Mouse (Mus musculus): ENCODE results near the gene Dnah2. TPM values are rescaled to one million over a fixed set of nuclear protein-coding genes. Genes with fewer than 3 reads are reported as not detected.

Dnah2 gene
- polyA plus RNA-seq, 1 experiment from 2014 or later, result 0.17 TPM

GRCm38 (mm10) chr11:69411538-69412203 lies 137.2 kb downstream of the Dnah2 start:
- Histone ChIP-seq H3K36me3 (ENCODE audit: control insufficient read depth, insufficient read depth) (peaks cover 16% of the 10 kb centered on the region), H3K9me3 (replicated peaks; ENCODE audit: control insufficient read depth, low read length) (no peaks in the 10 kb centered on the region), H3K27ac (ENCODE audit: low read length) (peak overlapping the region; percentile 98), H3K4me3 (ENCODE audit: low read length) (peak overlapping the region; percentile 68), H3K27me3 (ENCODE audit: control insufficient read depth, insufficient read depth, low read length) (no peaks in the 10 kb centered on the region), H3K4me2 (ENCODE audit: low read depth, low read length) (peak overlapping the region; percentile 98), H3K9ac (ENCODE audit: low read length) (peak overlapping the region; percentile 91), H3K4me1 (ENCODE audit: control insufficient read depth, insufficient read depth, low read length) (peaks cover 45% of the 10 kb centered on the region)
- under 1% methylated on average over 39 of the region's 39 CpGs for WGBS
- peak; percentile 15 for ATAC-seq (replicated peaks; ENCODE audit: extremely low read depth, insufficient read depth, low FRiP score)

GRCm38 (mm10) chr11:69411073-69411535 lies 137.8 kb downstream of the Dnah2 start:
- H3K4me3 ChIP-seq (ENCODE audit: low read length), result peak overlapping the region; percentile 68
- peak overlapping the region; percentile 98 for H3K4me2 ChIP-seq (ENCODE audit: low read depth, low read length)
- H3K36me3 ChIP-seq (ENCODE audit: control insufficient read depth, insufficient read depth), result peaks cover 21% of the 10 kb centered on the region
- H3K9ac ChIP-seq (ENCODE audit: low read length), result peak overlapping the region; percentile 91
- WGBS, result under 1% methylated on average over 26 of the region's 26 CpGs
- ATAC-seq (replicated peaks; ENCODE audit: extremely low read depth, insufficient read depth, low FRiP score), result peak; percentile 63
- no peaks in the 10 kb centered on the region for H3K9me3 ChIP-seq (replicated peaks; ENCODE audit: control insufficient read depth, low read length)
- H3K27me3 ChIP-seq (ENCODE audit: control insufficient read depth, insufficient read depth, low read length), result no peaks in the 10 kb centered on the region
- H3K4me1 ChIP-seq (ENCODE audit: control insufficient read depth, insufficient read depth, low read length), result peaks cover 42% of the 10 kb centered on the region
- H3K27ac ChIP-seq (ENCODE audit: low read length), result peak overlapping the region; percentile 98

- under 1% methylated on average over 41 of the region's 41 CpGs for WGBS
- Histone ChIP-seq H3K27ac (ENCODE audit: low read length) (peak overlapping the region; percentile 98), H3K9me3 (replicated peaks; ENCODE audit: control insufficient read depth, low read length) (no peaks in the 10 kb centered on the region), H3K4me2 (ENCODE audit: low read depth, low read length) (peak overlapping the region; percentile 98), H3K4me1 (ENCODE audit: control insufficient read depth, insufficient read depth, low read length) (peaks cover 42% of the 10 kb centered on the region), H3K36me3 (ENCODE audit: control insufficient read depth, insufficient read depth) (peaks cover 28% of the 10 kb centered on the region), H3K27me3 (ENCODE audit: control insufficient read depth, insufficient read depth, low read length) (no peaks in the 10 kb centered on the region), H3K4me3 (ENCODE audit: low read length) (peak overlapping the region; percentile 68), H3K9ac (ENCODE audit: low read length) (peak overlapping the region; percentile 91)
- no peak for ATAC-seq (replicated peaks; ENCODE audit: extremely low read depth, insufficient read depth, low FRiP score)
Observed at GRCm38 (mm10) chr11:69410310-69411072, 138.4 kb downstream of the Dnah2 start.

GRCm38 (mm10) chr11:69410045-69410309 lies 138.9 kb downstream of the Dnah2 start:
- no peak for ATAC-seq (replicated peaks; ENCODE audit: extremely low read depth, insufficient read depth, low FRiP score)
- H3K27ac ChIP-seq (ENCODE audit: low read length), result peak overlapping the region; percentile 98
- peak overlapping the region; percentile 91 for H3K9ac ChIP-seq (ENCODE audit: low read length)
- peaks cover 33% of the 10 kb centered on the region for H3K36me3 ChIP-seq (ENCODE audit: control insufficient read depth, insufficient read depth)
- H3K4me2 ChIP-seq (ENCODE audit: low read depth, low read length), result peak overlapping the region; percentile 98
- no peaks in the 10 kb centered on the region for H3K9me3 ChIP-seq (replicated peaks; ENCODE audit: control insufficient read depth, low read length)
- H3K27me3 ChIP-seq (ENCODE audit: control insufficient read depth, insufficient read depth, low read length), result no peaks in the 10 kb centered on the region
- H3K4me3 ChIP-seq (ENCODE audit: low read length), result peak overlapping the region; percentile 68
- H3K4me1 ChIP-seq (ENCODE audit: control insufficient read depth, insufficient read depth, low read length), result peaks cover 41% of the 10 kb centered on the region
- WGBS, result under 1% methylated on average over 18 of the region's 18 CpGs

- Histone ChIP-seq H3K4me1 (ENCODE audit: control insufficient read depth, insufficient read depth, low read length) (peaks cover 36% of the 10 kb centered on the region), H3K9ac (ENCODE audit: low read length) (peak overlapping the region; percentile 91), H3K9me3 (replicated peaks; ENCODE audit: control insufficient read depth, low read length) (no peaks in the 10 kb centered on the region), H3K36me3 (ENCODE audit: control insufficient read depth, insufficient read depth) (peaks cover 37% of the 10 kb centered on the region), H3K4me3 (ENCODE audit: low read length) (peak overlapping the region; percentile 68), H3K27ac (ENCODE audit: low read length) (peak overlapping the region; percentile 98), H3K27me3 (ENCODE audit: control insufficient read depth, insufficient read depth, low read length) (no peaks in the 10 kb centered on the region), H3K4me2 (ENCODE audit: low read depth, low read length) (peak overlapping the region; percentile 98)
- peak; percentile 60 for ATAC-seq (replicated peaks; ENCODE audit: extremely low read depth, insufficient read depth, low FRiP score)
- under 1% methylated on average over 44 of the region's 46 CpGs for WGBS
Observed at GRCm38 (mm10) chr11:69409378-69410044, 139.4 kb downstream of the Dnah2 start.

- Histone ChIP-seq H3K9me3 (replicated peaks; ENCODE audit: control insufficient read depth, low read length) (no peaks in the 10 kb centered on the region), H3K4me1 (ENCODE audit: control insufficient read depth, insufficient read depth, low read length) (peaks cover 29% of the 10 kb centered on the region), H3K36me3 (ENCODE audit: control insufficient read depth, insufficient read depth) (peaks cover 43% of the 10 kb centered on the region), H3K27ac (ENCODE audit: low read length) (peak overlapping the region; percentile 98), H3K4me3 (ENCODE audit: low read length) (peak overlapping the region; percentile 68), H3K27me3 (ENCODE audit: control insufficient read depth, insufficient read depth, low read length) (no peaks in the 10 kb centered on the region), H3K9ac (ENCODE audit: low read length) (peak overlapping the region; percentile 91), H3K4me2 (ENCODE audit: low read depth, low read length) (peak overlapping the region; percentile 98)
- whole genome bisulfite sequencing, result under 1% methylated on average over 33 of the region's 33 CpGs
- peak; percentile 61 for ATAC-seq (replicated peaks; ENCODE audit: extremely low read depth, insufficient read depth, low FRiP score)
Observed at GRCm38 (mm10) chr11:69408541-69409377, 140.2 kb downstream of the Dnah2 start.

- Histone ChIP-seq H3K27me3 (ENCODE audit: control insufficient read depth, insufficient read depth, low read length) (no peaks in the 10 kb centered on the region), H3K27ac (ENCODE audit: low read length) (no peak overlapping the region), H3K4me3 (ENCODE audit: low read length) (no peak overlapping the region), H3K9ac (ENCODE audit: low read length) (no peak overlapping the region), H3K36me3 (ENCODE audit: control insufficient read depth, insufficient read depth) (peaks cover 46% of the 10 kb centered on the region), H3K9me3 (replicated peaks; ENCODE audit: control insufficient read depth, low read length) (no peaks in the 10 kb centered on the region), H3K4me1 (ENCODE audit: control insufficient read depth, insufficient read depth, low read length) (peaks cover 18% of the 10 kb centered on the region), H3K4me2 (ENCODE audit: low read depth, low read length) (no peak overlapping the region)
- no peak for ATAC-seq (replicated peaks; ENCODE audit: extremely low read depth, insufficient read depth, low FRiP score)
- WGBS, result 74% methylated on average over 4 of the region's 4 CpGs
Observed at GRCm38 (mm10) chr11:69407724-69408004, 141.2 kb downstream of the Dnah2 start.

GRCm38 (mm10) chr11:69406867-69407723 lies 141.8 kb downstream of the Dnah2 start:
- 89% methylated on average over 16 of the region's 16 CpGs for WGBS

More at GRCm38 (mm10) chr11:69406867-69407723, 141.8 kb downstream of the Dnah2 start:
- H3K27me3 ChIP-seq (ENCODE audit: control insufficient read depth, insufficient read depth, low read length), result no peaks in the 10 kb centered on the region
- no peak overlapping the region for H3K27ac ChIP-seq (ENCODE audit: low read length)
- peaks cover 45% of the 10 kb centered on the region for H3K36me3 ChIP-seq (ENCODE audit: control insufficient read depth, insufficient read depth)
- no peak for ATAC-seq (replicated peaks; ENCODE audit: extremely low read depth, insufficient read depth, low FRiP score)
- H3K4me3 ChIP-seq (ENCODE audit: low read length), result no peak overlapping the region
- H3K4me2 ChIP-seq (ENCODE audit: low read depth, low read length), result no peak overlapping the region
- no peaks in the 10 kb centered on the region for H3K9me3 ChIP-seq (replicated peaks; ENCODE audit: control insufficient read depth, low read length)
- no peak overlapping the region for H3K9ac ChIP-seq (ENCODE audit: low read length)
- peaks cover 12% of the 10 kb centered on the region for H3K4me1 ChIP-seq (ENCODE audit: control insufficient read depth, insufficient read depth, low read length)
